Mouse (Mus musculus) granulocyte monocyte progenitor cell, adult 5-6 weeks (primary cell): ENCODE measurements at regions not wholly inside any gene's neighbourhood (a gene's known extent, or its start where the extent isn't known, plus 50 kb on each side); places are given as distances from the start of the nearest gene placed in this dataset.
A peak's percentile ranks its signal among the peaks of the same experiment; 100 is the strongest.

Source experiments
- ATAC-seq: replicated peaks from 2 replicates; pipeline ENCODE4 v1.8.0; 2016; ENCODE audit warnings: mild to moderate bottlenecking, moderate TSS enrichment, inconsistent platforms; ENCODE audit not compliant: poor library complexity, severe bottlenecking

DNA sequence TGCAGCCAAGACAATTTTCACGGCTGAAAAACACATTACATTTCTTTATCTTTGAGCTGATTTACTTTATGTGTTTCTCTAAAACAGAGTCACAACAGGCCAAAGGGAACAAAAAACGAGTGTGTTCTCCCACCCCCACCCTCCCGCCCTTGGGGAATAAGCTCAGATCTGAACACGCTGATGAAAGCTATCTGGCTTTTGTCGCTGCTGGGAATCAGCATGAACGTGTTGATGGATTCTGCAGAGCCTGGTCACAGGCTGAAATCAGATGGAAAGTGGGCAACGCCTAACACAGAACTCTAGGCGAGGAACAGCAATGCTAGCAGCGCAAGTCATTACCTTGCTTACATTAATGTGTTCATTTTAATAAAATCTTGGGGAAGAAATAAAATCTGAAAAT lies 211.7 kb upstream of the Fn1 start:
- ATAC-seq, result no peak

DNA sequence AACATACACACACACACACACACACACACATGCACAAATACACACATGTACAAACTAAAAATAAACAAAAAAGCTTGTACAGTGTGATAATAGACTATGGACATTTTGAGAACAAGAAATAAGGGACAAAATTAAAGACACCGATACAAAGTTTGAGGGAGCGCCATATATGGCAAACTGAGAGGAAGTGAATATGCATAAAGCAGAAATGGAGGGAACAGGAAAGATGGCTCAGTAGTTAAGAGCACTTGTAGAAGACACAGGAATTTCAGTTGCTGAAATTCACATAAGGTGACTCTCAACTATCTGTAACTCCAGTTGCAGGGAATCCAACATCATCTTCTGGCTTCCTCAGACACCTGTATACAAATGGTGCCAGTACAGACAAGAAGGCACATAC lies 200.2 kb upstream of the Fn1 start:
- peak; percentile 70 for ATAC-seq

DNA sequence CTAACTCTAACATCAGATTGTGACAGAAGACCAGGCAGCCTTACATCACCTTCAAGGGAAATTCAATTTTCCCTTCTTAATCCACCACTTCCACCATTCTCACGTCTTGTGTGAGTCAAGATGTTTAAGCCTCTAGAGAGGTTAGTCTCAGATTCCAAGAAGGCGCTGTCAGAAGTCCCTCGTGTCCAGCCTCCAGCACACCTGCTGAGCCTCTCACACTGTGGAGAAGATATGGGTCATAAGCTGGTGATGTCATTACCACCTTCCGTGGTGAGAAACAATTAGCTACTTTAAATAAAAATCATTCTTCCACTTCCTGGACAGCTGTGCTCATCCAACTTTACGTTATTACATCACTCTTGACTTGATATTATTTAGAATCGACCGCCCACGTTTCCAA lies 198.3 kb upstream of the Fn1 start:
- ATAC-seq, result no peak

DNA sequence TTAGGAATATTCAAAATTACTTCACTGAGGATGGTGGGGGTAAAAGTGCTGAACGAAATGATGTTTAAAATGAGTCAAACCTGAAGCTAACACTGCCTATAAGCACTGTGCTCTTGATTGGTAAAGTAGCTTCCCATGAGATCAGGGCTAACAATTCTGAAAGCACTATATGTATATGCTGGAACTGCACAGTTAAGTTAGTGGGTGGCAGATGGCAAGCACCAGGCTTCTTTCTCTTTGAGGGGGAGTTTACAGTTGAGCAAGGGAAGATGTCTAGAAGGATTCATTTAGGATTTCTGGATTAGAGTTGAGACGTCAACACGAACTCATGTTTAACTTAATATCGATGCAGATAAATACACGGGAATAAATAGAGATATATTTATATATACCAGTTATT lies 195.7 kb upstream of the Fn1 start:
- ATAC-seq, result no peak

DNA sequence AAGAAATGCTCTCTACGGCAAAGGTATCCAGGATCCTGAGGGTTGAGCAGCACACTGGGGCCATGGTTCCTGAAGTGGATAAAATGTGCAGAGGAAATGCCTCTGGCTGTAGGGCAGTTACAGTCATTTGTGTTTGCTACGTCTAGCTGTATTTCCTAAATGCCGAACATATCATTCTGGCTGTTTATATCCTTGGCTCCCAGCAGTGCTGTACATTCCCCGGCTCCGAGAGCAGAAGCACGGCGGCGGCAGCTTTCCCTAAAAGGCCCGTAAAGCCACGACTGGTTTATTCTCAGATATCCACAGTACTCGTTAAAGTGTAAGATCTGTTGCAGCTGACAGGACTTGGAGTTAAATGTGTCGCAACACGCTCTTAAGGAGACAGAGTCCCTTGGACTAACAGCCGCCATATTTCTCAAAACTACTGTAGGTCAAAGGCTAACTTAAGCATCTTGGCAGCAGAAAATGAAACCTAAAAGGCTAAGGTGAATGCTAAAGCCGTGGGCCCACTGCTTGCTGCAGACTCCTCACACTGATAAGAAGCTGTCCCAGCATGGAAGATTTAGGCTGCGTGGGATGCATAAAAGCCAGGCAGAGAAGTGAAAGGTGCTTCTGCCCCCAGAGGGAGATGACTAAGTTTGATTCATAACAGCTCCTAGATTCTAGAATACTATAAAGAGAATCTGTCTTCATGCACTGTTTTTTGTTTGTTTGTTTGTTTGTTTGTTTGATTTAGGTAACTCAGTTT lies 192.1 kb upstream of the Fn1 start:
- ATAC-seq, result no peak

DNA sequence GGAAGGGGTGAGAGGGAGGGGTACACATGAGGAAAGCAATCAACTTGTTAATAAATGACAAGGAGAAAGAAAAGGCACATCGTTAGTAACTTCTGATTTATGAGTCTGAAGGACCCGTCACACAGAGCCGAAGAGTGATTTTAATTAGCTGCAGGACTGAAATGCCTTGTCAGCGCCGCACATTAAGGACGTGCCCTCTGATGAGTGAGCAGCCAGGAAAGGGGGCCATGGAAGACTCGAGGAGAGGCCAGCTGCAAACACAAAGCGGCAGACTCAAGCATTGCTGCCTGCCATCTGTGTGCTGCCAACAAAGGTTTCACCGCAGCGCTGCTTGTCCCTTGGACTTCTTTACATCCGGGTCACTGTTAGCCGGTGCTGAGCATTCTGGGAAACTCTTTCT lies 184.8 kb upstream of the Fn1 start:
- no peak for ATAC-seq

DNA sequence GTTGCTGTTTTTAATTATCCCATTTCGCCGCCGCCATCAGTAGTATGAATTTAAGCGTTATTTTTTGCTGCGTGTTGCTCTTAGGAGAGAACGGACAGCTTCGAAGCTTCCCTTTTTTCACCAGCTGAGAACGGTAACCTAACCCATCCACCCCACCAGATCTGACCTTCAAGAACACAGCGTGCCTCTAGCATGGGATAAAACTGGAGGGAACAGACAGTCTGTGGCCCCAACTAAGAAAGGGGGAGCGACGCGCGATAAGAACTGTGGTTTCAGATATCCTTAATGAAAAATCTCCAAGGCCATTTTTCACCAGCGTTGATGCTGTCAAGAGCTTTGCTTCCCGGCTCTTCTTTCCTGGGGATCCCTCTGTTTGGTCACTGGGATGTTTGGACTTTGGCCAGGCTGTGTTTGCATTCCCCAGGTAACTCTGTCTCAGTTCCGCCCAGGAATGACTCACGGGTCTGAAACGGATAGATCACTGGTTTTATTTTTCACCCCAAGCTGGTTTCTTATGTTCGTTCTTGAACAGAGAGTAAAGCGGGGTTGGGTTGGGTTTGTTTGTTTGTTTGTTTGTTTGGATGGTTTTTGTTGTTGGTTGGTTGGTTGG lies 184.1 kb upstream of the Fn1 start:
- ATAC-seq, result no peak

DNA sequence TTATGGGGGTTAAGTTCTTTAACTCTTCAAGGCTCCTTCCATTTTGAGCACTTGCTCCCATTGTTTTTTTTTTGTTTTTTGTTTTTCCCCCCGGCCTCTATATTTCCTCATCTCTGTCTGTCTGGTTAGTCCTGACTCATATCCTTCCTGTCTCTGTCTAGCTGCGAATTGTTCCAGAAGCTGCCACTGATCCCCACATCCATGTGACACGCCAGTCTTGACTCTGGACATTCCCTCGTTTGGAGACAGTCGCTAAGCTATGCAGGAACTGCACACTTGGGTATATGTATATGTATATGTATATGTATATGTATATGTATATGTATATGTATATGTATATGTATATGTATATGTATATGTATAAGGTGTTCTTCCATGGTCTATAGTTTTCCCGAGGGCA lies 177.4 kb upstream of the Fn1 start:
- peak; percentile 61 for ATAC-seq

DNA sequence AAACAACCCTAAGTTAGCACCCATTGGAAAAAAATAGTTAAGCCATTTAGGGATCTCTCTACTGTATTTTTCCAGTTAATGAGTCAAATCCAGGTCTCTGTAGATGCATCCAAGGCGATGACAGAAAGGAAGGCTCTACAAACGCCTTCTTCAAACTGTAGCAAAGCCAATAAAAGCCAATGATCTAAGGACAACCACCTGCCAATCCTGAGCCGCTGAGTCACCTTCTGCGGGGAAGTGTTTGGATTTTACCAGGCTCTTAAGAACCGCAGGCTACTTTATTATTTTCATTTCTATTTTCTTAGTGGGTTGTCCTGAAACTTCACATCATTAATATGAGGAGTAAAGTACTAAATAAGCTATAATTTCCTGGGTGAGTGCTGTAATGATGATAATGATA lies 171.4 kb upstream of the Fn1 start:
- ATAC-seq, result no peak

DNA sequence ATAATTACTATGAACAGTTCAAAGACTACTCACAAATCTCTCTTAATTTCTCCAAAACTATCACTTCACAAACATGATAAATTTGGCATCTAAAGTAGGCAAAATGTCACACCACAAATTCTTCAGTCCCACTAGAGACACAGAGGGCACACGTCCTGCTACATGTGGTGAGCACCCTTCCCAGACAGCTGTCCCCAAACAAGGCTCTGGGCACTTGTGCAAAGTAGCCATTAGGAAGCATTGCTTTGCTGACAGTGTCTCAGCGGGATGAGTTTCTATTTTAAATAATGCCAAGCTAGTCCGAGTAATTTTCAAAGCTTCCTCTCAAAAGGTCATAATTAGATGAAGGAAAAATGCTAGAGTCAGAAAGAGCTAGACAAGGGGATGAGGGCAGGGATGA lies 169.1 kb upstream of the Fn1 start:
- ATAC-seq, result no peak

DNA sequence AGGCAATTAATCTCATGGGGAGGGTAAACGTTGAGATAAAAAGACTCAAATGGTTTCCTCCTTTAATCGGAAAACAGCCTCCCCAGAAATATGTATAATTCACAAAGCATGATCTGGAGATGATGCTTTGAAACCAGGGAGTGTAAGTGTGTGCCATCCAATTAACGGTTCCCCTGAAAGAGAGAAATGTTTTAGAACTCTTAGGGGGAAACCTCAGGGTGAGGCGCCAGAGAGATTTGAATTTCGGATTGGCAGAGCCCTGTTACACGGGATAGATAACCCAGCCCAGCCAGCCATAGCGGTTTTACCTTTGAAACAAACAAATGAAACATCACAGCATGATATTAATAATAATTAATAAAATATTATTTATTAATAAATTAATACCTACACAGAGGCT lies 168.1 kb upstream of the Fn1 start:
- no peak for ATAC-seq

DNA sequence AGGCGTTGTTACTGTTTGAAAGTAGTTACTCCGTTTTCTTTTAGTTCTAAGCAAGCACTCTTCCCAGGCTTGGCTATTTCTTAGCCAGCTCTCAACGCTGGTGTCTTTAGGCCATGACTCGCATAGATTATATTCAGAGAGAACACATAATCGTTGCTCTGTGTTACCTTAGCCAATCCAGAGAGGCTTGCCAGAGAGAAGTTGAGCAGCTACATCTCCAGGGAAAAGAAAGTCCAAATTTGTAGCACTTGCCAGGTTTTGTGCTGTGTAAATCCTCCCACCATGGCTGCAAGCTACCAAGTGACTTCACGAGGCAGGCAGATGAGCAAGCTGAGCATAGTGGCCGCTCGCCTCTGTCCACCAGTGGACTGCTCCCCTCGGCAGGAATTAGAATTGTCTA lies 163.3 kb upstream of the Fn1 start:
- ATAC-seq, result no peak

DNA sequence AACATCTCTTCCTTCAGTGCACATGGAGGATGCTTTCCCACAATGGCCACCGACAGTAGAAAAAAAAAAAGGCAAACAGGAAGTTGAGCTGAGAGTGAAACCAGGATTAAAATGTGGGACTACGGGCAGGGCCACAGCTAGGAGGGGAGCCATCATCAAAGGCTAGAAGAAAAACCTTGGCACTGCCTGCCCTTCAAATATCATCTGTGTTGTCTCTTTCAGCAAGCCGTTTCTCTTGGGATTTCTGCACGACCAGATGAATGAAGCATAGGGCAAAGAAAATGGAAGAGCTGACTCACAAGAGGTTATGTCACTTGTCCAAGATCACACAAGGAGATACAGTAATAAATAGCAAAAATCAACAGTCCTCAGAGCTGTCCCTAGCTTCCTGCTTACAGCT lies 161.1 kb upstream of the Fn1 start:
- no peak for ATAC-seq

DNA sequence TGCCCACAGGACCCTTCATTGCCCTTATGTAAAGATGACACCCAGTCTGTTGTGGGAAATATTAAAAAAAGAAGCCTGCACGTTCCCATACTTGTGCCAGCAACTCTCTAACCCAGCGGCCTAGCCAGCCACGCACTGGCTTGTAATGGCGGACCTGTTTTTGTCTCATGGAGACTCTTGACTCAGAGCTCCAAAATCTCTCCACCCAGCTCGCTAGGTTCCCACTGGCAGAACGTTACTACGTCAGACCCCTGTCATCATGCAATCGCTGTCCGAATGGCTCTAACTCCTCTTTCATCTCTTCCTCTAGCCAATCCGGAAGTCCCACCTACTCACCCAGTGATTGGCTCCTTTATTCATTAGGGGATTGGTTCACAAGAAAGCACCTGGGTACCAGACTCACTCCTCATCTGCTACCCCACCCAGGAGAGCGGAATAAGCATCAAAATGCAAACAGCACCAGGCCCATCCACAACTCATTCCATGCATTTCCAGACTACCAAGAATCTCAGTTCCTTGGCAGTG lies 159.2 kb upstream of the Fn1 start:
- no peak for ATAC-seq

DNA sequence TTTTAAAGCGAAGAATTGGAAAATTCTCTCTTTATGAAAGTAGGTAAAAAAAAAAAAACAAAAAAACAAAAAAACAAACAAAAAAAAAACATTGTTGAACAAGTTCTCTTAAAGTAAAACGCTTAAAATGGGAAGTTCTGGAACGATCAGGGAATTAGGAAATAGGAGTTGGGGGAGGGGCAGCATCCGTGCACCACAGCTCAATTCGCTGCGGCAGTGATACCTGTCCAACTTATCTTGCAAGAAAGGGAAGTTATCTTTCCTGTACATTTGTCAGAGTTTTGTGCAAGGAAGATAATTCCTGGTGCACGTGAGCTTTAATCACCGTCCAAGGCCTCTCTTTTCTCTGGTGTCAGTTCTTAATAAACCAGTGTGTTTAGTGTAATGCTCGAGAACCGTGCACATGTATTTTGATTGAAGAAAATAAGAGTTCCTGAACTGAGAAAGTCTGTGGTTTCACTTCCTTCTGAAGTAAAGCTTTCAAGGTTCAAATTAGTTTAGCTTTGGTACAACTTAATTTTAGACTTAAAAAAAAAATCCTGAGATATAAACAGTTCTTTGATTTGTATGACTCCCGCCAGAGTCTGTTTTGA lies 158.3 kb upstream of the Fn1 start:
- ATAC-seq, result peak; percentile 84

DNA sequence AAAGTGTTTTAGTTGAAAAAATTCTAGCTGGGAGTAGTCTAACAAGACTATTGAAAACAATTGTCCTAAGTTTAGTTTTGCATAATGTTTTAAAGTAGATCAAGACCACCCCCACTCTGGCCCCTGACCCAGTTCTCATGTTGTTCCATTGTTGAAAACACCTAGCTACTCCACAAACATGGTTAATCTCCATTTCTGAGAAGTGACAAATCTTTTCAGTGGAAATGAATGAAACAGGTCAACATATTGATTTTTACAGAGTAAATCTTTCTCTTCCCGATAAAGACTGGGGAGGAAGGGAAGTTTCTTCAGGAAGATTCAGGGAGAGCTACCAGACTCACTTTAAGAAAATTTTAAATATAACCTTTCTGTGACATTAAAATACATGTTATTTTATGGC lies 155.0 kb upstream of the Fn1 start:
- ATAC-seq, result no peak

DNA sequence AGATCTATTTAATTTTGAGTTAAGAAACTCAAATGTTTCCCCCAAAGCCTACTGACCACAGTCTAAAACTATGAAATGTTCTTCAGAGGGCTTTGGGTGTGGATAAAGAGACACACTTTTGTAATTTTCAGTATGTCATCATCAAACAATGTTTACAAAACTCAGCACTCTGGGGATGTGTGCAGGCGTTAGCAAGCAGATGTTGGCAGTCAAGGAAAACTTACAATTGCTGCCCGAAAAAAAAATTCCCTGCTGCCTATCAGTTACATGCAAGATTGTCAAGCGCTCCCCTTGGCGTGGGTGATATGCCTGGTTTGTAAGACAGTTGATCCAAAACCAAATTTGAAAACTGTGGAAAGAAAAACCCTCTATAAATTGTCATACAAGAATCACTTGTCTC lies 154.6 kb upstream of the Fn1 start:
- ATAC-seq, result no peak

DNA sequence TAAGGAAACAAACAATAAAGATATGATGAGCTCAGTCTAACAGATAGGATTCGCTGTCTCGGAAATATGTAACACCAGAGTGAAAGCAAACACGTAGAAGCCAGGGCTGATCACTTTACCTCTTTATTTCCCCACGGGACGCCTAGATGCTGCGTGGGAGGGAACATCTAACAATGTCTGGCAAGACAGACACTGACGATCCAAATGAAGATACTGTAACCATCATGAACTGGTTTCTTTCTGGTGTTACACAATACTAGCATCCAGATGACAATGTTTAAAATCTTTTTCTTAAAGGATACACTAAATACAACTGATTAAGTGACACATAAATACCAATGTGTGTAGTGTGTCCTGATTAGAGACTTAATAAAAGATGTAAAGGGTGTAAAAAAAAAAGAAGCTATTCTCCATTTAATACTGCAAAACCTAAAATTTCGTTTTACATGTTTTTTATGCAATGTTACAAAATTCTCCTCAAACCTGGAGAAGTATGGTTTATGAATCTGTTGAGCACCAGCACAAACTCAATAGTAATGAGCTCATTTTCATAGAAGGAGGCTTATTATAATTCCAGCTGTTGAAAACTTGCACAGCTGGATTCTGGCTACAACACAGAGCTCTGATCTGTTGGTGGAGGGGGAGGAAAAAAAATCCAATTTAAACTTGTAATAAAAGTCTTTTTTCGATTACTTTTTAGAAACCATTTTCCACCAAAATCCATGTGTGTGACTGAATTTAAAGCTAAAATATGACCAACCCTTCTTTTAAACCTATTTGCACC lies 148.5 kb upstream of the Fn1 start:
- ATAC-seq, result no peak

DNA sequence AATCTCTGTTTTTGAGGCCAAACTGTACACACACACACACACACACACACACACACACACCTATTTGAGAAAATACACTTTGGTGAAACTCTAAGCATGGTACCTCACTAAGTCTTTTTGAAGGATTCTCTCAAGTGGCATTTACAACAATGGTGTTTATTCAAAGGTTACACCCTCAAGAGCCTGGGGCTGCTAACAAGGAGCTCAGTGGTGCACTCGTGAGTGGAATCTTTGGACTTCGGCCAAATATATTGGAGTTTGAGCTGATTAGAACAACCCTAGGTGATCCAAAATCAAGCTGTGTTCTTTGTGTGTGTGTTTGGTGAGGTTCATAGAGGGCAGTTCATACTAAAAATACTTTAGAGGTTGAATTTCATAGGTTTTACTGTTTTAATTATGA lies 147.6 kb upstream of the Fn1 start:
- no peak for ATAC-seq

DNA sequence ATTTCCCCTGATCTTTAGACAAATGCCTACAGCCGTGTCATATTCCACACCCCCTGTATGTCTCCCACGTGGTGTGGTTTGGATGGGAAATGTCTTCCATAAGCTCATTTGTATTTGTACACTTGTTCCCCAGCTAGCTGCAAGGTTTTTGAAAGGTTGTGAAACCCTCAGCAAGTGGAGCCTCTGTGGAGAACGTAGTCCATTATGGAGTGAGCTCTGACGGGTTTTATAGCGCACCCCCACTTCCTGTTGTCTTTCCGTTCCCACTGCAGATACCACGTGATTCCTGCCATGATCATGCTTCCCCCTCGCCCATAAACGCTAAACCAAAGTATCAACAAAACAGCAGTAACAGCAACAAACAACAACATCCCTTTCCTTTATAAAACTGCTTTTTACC lies 145.6 kb upstream of the Fn1 start:
- ATAC-seq, result peak; percentile 93

DNA sequence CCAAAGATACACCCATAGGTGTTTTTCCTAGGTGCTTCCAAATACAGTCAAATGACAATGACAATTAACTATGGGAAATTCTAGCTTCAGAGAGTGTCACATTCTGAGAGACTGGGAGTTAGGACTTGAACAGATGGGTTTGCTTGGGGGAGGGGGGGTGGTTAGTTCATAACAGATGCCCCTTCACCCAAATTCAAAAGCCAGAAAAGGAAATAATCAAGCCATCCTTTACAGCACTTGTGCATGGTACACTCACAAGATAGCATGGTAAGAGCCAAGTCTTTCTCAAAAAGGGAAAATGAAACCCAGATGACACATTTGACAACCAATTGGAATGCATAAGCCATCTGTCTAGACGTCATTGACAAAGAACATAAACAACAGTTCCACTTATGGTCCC lies 135.4 kb upstream of the Fn1 start:
- no peak for ATAC-seq
